In the genomic region with DNA sequence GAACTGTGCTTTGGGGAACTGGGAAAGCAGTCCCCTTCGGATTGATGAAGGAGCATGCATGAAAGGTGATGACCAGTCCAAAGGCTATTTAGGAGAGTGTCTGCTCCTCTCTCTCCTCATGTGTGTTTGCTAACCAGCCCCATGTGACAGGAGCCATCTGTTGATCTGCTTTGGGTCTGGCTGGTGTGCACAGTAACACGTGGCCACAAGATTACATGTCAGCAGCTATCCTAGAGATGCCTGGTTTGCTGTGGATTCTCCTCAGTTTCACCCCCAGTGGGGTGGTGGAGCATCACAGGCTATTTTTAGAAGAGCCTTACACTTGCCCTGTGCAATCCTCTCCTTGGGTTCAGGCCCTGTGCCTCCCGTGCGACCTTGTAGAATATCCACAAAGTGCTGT, we compare ENCODE assay signal across 11 mouse cellular contexts. TPM values are rescaled to one million over a fixed set of nuclear protein-coding genes. Genes with fewer than 3 reads are reported as not detected.
DNase-seq lines count a peak whose midpoint lies in the region; ATAC-seq and TF ChIP-seq lines count a peak whose summit lies in the region.
"Had no signal": no experiment of that assay in that cellular context is flagged by ENCODE, and none has a peak within 500 bp of the region (broad histone marks: within the 10 kb centered on the region; RNA-seq: fewer than 3 reads in every experiment).

No protein-coding gene starts in this region.

- ATAC-seq in lung, postnatal 0 days, result peak; percentile 75
- ATAC-seq in intestine, embryonic 16.5 days, result peak; percentile 67; the same call in 1 of the 2 replicates

- intact Hi-C loops in gastrocnemius, adult 2 months (cut with DNase I), result no loop called here
- intact Hi-C loops in gastrocnemius, postnatal 14 days (cut with DNase I; ENCODE audit: low total_unique reads), result no loop called here

- H3K9ac ChIP-seq in lung, postnatal 0 days (replicated peaks; ENCODE audit: low read depth), result no peak overlapping the region
- no peak overlapping the region for H3K9ac ChIP-seq in intestine, embryonic 16.5 days (ENCODE audit: low read depth, low read length)
- H3K9ac ChIP-seq: midbrain, embryonic 12.5 days had no signal

- H3K4me1 ChIP-seq in lung, postnatal 0 days (ENCODE audit: insufficient read depth, low read depth, low read length), result peaks cover 14% of the 10 kb centered on the region; the same call in 1 of the 2 replicates
- peaks cover 3% of the 10 kb centered on the region; the same call in 1 of the 2 replicates for H3K4me1 ChIP-seq in intestine, embryonic 16.5 days (ENCODE audit: control insufficient read depth, insufficient read depth, low read length)
- H3K4me1 ChIP-seq: midbrain, embryonic 12.5 days had no signal

- no peak overlapping the region for H3K4me3 ChIP-seq in gastrocnemius, adult 2 months
- H3K4me3 ChIP-seq in lung, postnatal 0 days (ENCODE audit: low read depth, low read length), result no peak overlapping the region
- no peak overlapping the region for H3K4me3 ChIP-seq in intestine, embryonic 16.5 days (ENCODE audit: low read length)
- H3K4me3 ChIP-seq: midbrain, embryonic 12.5 days had no signal

- no peak overlapping the region for H3K4me2 ChIP-seq in lung, postnatal 0 days (replicated peaks; ENCODE audit: low read depth, low read length)
- H3K4me2 ChIP-seq in intestine, embryonic 16.5 days (ENCODE audit: low read depth, low read length), result no peak overlapping the region
- H3K4me2 ChIP-seq: midbrain, embryonic 12.5 days had no signal

- WGBS in lung, postnatal 0 days, result 72% methylated on average over 4 of the region's 4 CpGs
- WGBS in intestine, embryonic 16.5 days, result 61% methylated on average over 4 of the region's 4 CpGs

- TF ChIP-seq CTCF in gastrocnemius, adult 2 months (IDR thresholded peaks at IDR 0.05), result peak; percentile 8; the same call in 1 of the 2 replicates
- no peak for TF ChIP-seq CTCF in lung, postnatal 0 days (IDR thresholded peaks at IDR 0.05)

- DNase-seq in gastrocnemius, adult 2 months, result peak; percentile 70
- DNase-seq in gastrocnemius, postnatal 14 days, result no peak
- peak; percentile 59 for DNase-seq in lung, postnatal 0 days (ENCODE audit: low spot score)
- no peak for DNase-seq in lung, postnatal 14 days
- peak; percentile 33 for DNase-seq in yolk sac, embryonic 10.5 days (ENCODE audit: low spot score)
- DNase-seq in spleen, postnatal 10 days (ENCODE audit: low spot score in 2 of 2), result no peak
- DNase-seq in urinary bladder, adult 2 months (ENCODE audit: low spot score), result no peak
- DNase-seq: kidney, adult 9 months had no signal

- H3K27me3 ChIP-seq in lung, postnatal 0 days (replicated peaks; ENCODE audit: insufficient read depth, low read length), result no peaks in the 10 kb centered on the region
- H3K27me3 ChIP-seq in intestine, embryonic 16.5 days (replicated peaks; ENCODE audit: control insufficient read depth, insufficient read depth, low read length), result no peaks in the 10 kb centered on the region
- H3K27me3 ChIP-seq: CH12.LX; midbrain, embryonic 12.5 days had no signal

- no peak for TF ChIP-seq EP300 in lung, postnatal 0 days (IDR thresholded peaks at IDR 0.05)

- H3K36me3 ChIP-seq in lung, postnatal 0 days (ENCODE audit: insufficient read depth, low read length), result no peaks in the 10 kb centered on the region
- H3K36me3 ChIP-seq in intestine, embryonic 16.5 days (ENCODE audit: control insufficient read depth, insufficient read depth, low read length), result no peaks in the 10 kb centered on the region
- H3K36me3 ChIP-seq: midbrain, embryonic 12.5 days had no signal

- peak overlapping the region; percentile 74 for H3K27ac ChIP-seq in gastrocnemius, adult 2 months
- H3K27ac ChIP-seq in lung, postnatal 0 days (ENCODE audit: low read length), result no peak overlapping the region
- H3K27ac ChIP-seq in intestine, embryonic 16.5 days (ENCODE audit: low read length), result no peak overlapping the region
- H3K27ac ChIP-seq: midbrain, embryonic 12.5 days had no signal

- H3K9me3 ChIP-seq in lung, postnatal 0 days (ENCODE audit: low read length), result no peaks in the 10 kb centered on the region
- no peaks in the 10 kb centered on the region for H3K9me3 ChIP-seq in intestine, embryonic 16.5 days (ENCODE audit: control insufficient read depth, low read length)
- H3K9me3 ChIP-seq: midbrain, embryonic 12.5 days had no signal

RNA-seq across cellular contexts. Expression of gene Inpp4a, which starts 42.2 kb away (rescaled TPM):
- total RNA-seq in gastrocnemius, adult 2 months (2021), result 10 to 100 TPM; 18.0 to 19.5 TPM
- total RNA-seq in gastrocnemius, postnatal 14 days (2021), result 10 to 100 TPM; 16.8 to 17.8 TPM
- polyA plus RNA-seq in lung, postnatal 0 days (2015; fragmentation: Nextera tagmentation; extraction: Ambion mirVana), result 15.8 and 17.8 TPM in 2 replicates
- 12.1 and 12.2 TPM in 2 replicates for polyA plus RNA-seq in intestine, embryonic 16.5 days (2015; fragmentation: Nextera tagmentation; extraction: Ambion mirVana)
- 27.8 and 33.7 TPM in 2 replicates for polyA plus RNA-seq in urinary bladder, adult 2 months (2012; rRNA removed)

Comparison
In these comparisons a context has a peak if more than half of its experiments do, and no peak if none do; other contexts are left out.
1. DNase-seq: peak in gastrocnemius, adult 2 months (single experiment), lung, postnatal 0 days (single experiment) and yolk sac, embryonic 10.5 days (single experiment); none in gastrocnemius, postnatal 14 days (single experiment), lung, postnatal 14 days (single experiment), spleen, postnatal 10 days (0 of 2) and urinary bladder, adult 2 months (single experiment).